Mouse (Mus musculus): ENCODE measurements at regions not wholly inside any gene's neighbourhood (a gene's known extent, or its start where the extent isn't known, plus 50 kb on each side); places are given as distances from the start of the nearest gene placed in this dataset.

DNA sequence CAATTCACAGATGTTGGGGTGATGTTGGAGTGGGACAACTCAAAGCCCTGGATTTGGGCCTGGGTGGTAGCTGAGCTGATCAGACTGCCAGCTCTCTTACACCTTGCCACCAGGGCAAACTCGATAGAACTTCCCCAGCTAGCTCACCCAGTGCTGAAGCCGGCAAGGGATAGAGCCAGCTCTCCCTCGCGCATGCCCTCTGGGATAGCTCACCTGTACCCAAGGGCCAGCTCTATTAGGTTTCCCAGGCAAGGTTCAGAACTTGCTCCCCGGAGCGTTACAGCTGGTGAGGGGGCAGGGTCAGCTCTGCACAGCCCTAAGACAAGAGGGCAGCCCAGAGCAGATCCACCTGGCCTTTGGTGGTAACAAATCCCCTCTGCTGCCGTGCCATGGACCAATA, 54.1 kb upstream of the 1700012A03Rik start:
- Histone ChIP-seq H3K36me3 (ENCODE audit: control insufficient read depth, insufficient read depth, low read length) (no peaks in the 10 kb centered on the region), H3K4me3 (ENCODE audit: low read depth, low read length) (no peak overlapping the region), H3K4me1 (ENCODE audit: control insufficient read depth, insufficient read depth, insufficient read length, low read length) (no peaks in the 10 kb centered on the region), H3K27me3 (ENCODE audit: control insufficient read depth, insufficient read depth, low read length) (no peaks in the 10 kb centered on the region), H3K27ac (ENCODE audit: insufficient read depth, low read depth, low read length) (no peak overlapping the region)
- 79% methylated on average over 7 of the region's 7 CpGs for WGBS
- TF ChIP-seq CTCF (IDR thresholded peaks at IDR 0.05; ENCODE audit: extremely low read depth, insufficient read length, insufficient replicate concordance, low read depth, low read length) (no peak), POLR2A (IDR thresholded peaks at IDR 0.05; ENCODE audit: low read depth, low read length) (no peak)

DNA sequence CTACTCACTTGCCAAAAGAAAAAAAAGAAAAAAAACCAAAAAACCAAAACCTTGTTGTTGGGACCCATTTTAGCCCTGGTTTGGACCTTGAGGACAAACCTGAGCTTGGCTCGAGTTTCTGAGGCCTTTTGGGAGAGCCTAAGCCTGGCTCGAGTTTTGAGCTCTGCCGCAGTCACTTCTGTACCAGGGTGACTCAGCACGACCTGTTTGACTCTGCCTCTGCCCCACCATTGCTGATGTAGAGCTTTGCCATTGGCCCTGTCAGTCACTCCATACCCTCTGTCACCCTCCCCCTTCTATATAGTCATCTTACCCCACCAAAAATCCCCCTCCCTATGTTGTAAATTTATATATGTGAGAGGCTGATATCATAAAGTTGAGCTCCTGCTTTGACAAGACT, 54.8 kb upstream of the 1700012A03Rik start:
- Histone ChIP-seq H3K27ac (ENCODE audit: insufficient read depth, low read depth, low read length) (no peak overlapping the region), H3K27me3 (ENCODE audit: control insufficient read depth, insufficient read depth, low read length) (no peaks in the 10 kb centered on the region), H3K4me1 (ENCODE audit: control insufficient read depth, insufficient read depth, insufficient read length, low read length) (no peaks in the 10 kb centered on the region), H3K4me3 (ENCODE audit: low read depth, low read length) (no peak overlapping the region), H3K36me3 (ENCODE audit: control insufficient read depth, insufficient read depth, low read length) (no peaks in the 10 kb centered on the region)
- WGBS = 63% methylated on average over 4 of the region's 4 CpGs
- no peak for TF ChIP-seq POLR2A (IDR thresholded peaks at IDR 0.05; ENCODE audit: low read depth, low read length)
- TF ChIP-seq CTCF (IDR thresholded peaks at IDR 0.05; ENCODE audit: extremely low read depth, insufficient read length, insufficient replicate concordance, low read depth, low read length) = no peak

DNA sequence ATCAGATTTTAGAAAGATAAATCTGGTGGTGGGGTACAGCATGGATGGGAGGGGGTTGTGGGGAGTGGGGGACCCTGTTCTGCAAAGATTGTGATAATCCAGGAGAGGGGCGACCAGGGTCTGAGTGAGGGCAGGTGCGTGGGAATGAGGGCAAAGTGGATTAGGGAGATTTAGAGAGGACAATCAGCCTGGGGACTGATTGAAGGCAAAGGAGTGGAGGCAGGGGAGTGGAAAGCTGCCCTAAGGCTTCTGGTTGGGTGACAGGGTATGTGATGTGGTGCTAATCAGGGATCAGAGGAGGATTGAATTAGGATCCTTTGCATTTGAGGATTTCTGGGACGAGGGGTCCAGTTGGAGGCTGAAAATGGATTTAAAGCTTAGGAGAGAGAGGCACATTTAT, 64.3 kb upstream of the 1700012A03Rik start:
- 42% methylated on average over 3 of the region's 3 CpGs for WGBS

DNA sequence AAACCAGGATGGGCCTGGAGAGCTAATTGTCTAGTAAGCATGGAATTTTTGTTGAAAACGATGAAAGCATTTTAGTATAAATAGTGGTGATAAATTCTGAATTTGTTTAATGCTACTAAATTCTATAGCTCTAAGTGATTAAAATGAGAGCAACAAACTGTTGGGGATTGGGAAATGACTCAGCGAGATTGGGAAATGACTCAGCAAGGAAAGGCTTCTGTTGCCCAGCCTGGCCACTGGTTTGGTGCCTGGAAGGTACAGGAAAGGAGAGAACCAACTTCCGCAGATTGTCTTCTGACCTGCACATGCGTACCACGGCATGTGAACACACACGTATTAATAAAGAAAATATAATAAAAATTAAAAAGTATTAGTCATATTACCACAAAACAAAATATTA, 73.3 kb upstream of the 1700012A03Rik start:
- TF ChIP-seq POLR2A (IDR thresholded peaks at IDR 0.05; ENCODE audit: low read depth, low read length) = no peak
- no peak for TF ChIP-seq CTCF (IDR thresholded peaks at IDR 0.05; ENCODE audit: extremely low read depth, insufficient read length, insufficient replicate concordance, low read depth, low read length)
- H3K4me1 ChIP-seq (ENCODE audit: control insufficient read depth, insufficient read depth, insufficient read length, low read length) = no peaks in the 10 kb centered on the region
- H3K4me3 ChIP-seq (ENCODE audit: low read depth, low read length) = no peak overlapping the region
- no peaks in the 10 kb centered on the region for H3K27me3 ChIP-seq (ENCODE audit: control insufficient read depth, insufficient read depth, low read length)
- H3K27ac ChIP-seq (ENCODE audit: insufficient read depth, low read depth, low read length) = no peak overlapping the region
- no peaks in the 10 kb centered on the region for H3K36me3 ChIP-seq (ENCODE audit: control insufficient read depth, insufficient read depth, low read length)
- 84% methylated on average over 6 of the region's 6 CpGs for WGBS

More for the DNA sequence above, 64.3 kb upstream of the 1700012A03Rik start:
- H3K4me3 ChIP-seq (ENCODE audit: low read depth, low read length) = no peak overlapping the region
- H3K4me1 ChIP-seq (ENCODE audit: control insufficient read depth, insufficient read depth, insufficient read length, low read length) = no peaks in the 10 kb centered on the region
- H3K27me3 ChIP-seq (ENCODE audit: control insufficient read depth, insufficient read depth, low read length) = no peaks in the 10 kb centered on the region
- no peaks in the 10 kb centered on the region for H3K36me3 ChIP-seq (ENCODE audit: control insufficient read depth, insufficient read depth, low read length)
- H3K27ac ChIP-seq (ENCODE audit: insufficient read depth, low read depth, low read length) = no peak overlapping the region
- no peak for TF ChIP-seq CTCF (IDR thresholded peaks at IDR 0.05; ENCODE audit: extremely low read depth, insufficient read length, insufficient replicate concordance, low read depth, low read length)
- TF ChIP-seq POLR2A (IDR thresholded peaks at IDR 0.05; ENCODE audit: low read depth, low read length) = no peak

DNA sequence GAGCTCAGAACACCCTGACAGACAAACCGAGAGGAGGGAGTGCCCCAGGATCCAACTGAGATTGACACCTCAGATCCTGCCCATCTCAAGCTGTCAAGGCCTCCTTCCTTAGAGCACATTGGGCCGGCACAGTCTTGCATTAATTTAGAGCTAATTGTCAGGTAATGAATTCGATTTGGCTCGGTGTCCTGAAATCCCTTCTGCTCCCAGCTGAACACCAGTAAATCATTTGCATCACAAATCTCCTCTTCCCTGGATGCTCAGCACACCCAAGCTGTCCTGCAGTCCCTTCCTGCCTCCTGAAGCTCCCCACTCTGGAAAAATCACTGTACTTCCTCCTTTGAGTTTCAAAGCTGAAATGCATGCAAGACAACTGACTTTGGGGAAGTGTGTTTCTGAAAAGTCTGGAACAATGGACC, 102.0 kb upstream of the 1700012A03Rik start:
- no peak overlapping the region for H3K4me3 ChIP-seq (ENCODE audit: low read depth, low read length)
- 52% methylated on average over 4 of the region's 4 CpGs for WGBS
- H3K36me3 ChIP-seq (ENCODE audit: control insufficient read depth, insufficient read depth, low read length) = no peaks in the 10 kb centered on the region
- no peaks in the 10 kb centered on the region for H3K27me3 ChIP-seq (ENCODE audit: control insufficient read depth, insufficient read depth, low read length)
- TF ChIP-seq POLR2A (IDR thresholded peaks at IDR 0.05; ENCODE audit: low read depth, low read length) (no peak), CTCF (IDR thresholded peaks at IDR 0.05; ENCODE audit: extremely low read depth, insufficient read length, insufficient replicate concordance, low read depth, low read length) (no peak)
- H3K4me1 ChIP-seq (ENCODE audit: control insufficient read depth, insufficient read depth, insufficient read length, low read length) = no peaks in the 10 kb centered on the region
- no peak overlapping the region for H3K27ac ChIP-seq (ENCODE audit: insufficient read depth, low read depth, low read length)

DNA sequence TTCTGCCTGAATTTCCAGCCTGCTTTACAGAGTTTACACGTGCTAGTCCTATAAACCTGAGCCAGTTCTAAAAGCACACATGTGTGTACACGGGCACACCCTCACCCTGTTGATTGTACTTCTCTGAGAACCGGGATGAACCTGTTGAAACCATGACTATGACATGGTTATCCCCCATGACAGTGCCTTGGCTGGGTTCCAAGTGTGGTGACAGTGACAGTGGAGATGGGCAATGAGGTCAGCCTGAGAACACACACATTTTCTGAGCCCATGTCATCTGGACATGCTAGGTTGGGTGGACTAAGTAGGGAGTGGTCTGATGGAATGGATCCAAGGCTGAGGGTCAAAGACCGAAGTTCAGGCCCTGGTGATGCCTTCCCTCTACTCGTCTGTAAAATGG, 103.5 kb upstream of the 1700012A03Rik start:
- H3K27ac ChIP-seq (ENCODE audit: insufficient read depth, low read depth, low read length) = no peak overlapping the region
- no peaks in the 10 kb centered on the region for H3K27me3 ChIP-seq (ENCODE audit: control insufficient read depth, insufficient read depth, low read length)
- H3K4me3 ChIP-seq (ENCODE audit: low read depth, low read length) = no peak overlapping the region
- whole genome bisulfite sequencing = 65% methylated on average over 5 of the region's 5 CpGs
- H3K36me3 ChIP-seq (ENCODE audit: control insufficient read depth, insufficient read depth, low read length) = no peaks in the 10 kb centered on the region
- no peak for TF ChIP-seq CTCF (IDR thresholded peaks at IDR 0.05; ENCODE audit: extremely low read depth, insufficient read length, insufficient replicate concordance, low read depth, low read length)
- TF ChIP-seq POLR2A (IDR thresholded peaks at IDR 0.05; ENCODE audit: low read depth, low read length) = no peak
- H3K4me1 ChIP-seq (ENCODE audit: control insufficient read depth, insufficient read depth, insufficient read length, low read length) = no peaks in the 10 kb centered on the region

DNA sequence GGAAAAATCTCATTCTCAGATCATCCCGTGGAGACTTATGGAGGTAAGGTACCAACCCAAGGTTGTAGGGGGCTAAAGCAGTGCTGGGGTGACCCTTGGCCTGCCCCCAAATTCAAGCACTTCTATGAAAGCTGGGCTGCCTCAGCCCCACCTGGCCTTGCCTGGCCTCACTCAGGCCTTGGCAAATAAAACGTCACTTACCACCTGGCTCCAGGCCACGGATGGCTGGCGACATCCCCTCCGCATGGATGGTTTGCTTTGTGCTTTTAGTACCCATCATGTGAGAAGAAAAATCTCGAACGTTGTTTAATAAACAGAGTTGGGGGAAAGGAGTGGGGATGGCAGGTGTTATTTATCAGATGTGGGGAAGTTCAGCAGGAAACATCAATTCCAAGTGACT, 104.7 kb upstream of the 1700012A03Rik start:
- no peaks in the 10 kb centered on the region for H3K36me3 ChIP-seq (ENCODE audit: control insufficient read depth, insufficient read depth, low read length)
- no peak overlapping the region for H3K27ac ChIP-seq (ENCODE audit: insufficient read depth, low read depth, low read length)
- WGBS = 58% methylated on average over 7 of the region's 7 CpGs
- no peak overlapping the region for H3K4me3 ChIP-seq (ENCODE audit: low read depth, low read length)
- no peaks in the 10 kb centered on the region for H3K27me3 ChIP-seq (ENCODE audit: control insufficient read depth, insufficient read depth, low read length)
- H3K4me1 ChIP-seq (ENCODE audit: control insufficient read depth, insufficient read depth, insufficient read length, low read length) = no peaks in the 10 kb centered on the region
- no peak for TF ChIP-seq CTCF (IDR thresholded peaks at IDR 0.05; ENCODE audit: extremely low read depth, insufficient read length, insufficient replicate concordance, low read depth, low read length)
- TF ChIP-seq POLR2A (IDR thresholded peaks at IDR 0.05; ENCODE audit: low read depth, low read length) = no peak

DNA sequence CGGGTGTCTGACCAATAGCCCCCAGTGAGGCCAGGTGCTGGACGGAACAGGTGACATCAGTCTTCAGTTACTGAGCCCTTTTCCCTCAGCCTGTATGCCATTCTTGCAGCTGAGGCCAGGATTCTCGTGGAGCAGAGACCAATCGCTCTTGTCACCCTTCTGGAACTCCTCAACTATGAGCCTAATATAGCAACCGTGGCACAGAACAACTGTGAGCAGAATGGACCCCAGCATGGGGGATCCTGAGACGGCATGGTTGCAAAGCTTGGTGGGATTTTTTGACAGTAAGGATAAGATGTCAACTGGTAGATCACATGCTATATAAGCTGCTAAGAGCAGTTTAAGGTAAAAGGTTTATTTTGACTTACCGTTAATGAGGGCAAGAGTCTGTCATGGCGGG, 105.5 kb upstream of the 1700012A03Rik start:
- TF ChIP-seq POLR2A (IDR thresholded peaks at IDR 0.05; ENCODE audit: low read depth, low read length) (no peak), CTCF (IDR thresholded peaks at IDR 0.05; ENCODE audit: extremely low read depth, insufficient read length, insufficient replicate concordance, low read depth, low read length) (no peak)

More for the DNA sequence above, 105.5 kb upstream of the 1700012A03Rik start:
- Histone ChIP-seq H3K36me3 (ENCODE audit: control insufficient read depth, insufficient read depth, low read length) (no peaks in the 10 kb centered on the region), H3K27me3 (ENCODE audit: control insufficient read depth, insufficient read depth, low read length) (no peaks in the 10 kb centered on the region), H3K4me1 (ENCODE audit: control insufficient read depth, insufficient read depth, insufficient read length, low read length) (no peaks in the 10 kb centered on the region), H3K27ac (ENCODE audit: insufficient read depth, low read depth, low read length) (no peak overlapping the region), H3K4me3 (ENCODE audit: low read depth, low read length) (no peak overlapping the region)
- whole genome bisulfite sequencing = 88% methylated on average over 8 of the region's 8 CpGs
